Mouse (Mus musculus): ENCODE measurements around the gene Gpr61.

DNA sequence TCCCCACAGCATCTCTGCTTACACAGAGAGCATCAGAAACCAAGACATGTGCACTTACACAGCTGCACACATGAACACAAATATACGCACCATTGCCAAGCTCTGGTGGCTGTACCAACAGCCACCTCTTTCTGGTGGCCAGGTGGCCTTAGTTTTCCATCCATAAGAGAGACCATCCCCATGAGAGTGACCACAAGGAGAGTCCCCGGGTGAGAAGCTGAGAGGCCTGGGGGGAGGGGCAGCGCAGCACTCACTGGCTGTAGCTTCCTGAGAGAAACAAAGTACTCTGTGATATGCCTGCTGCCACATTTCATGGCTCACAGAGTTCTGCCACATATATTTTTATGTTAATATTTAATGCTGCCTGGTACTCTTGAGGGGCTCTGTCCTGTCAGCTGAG lies 14.5 kb upstream of the Gpr61 start:
- TF ChIP-seq CTCF (IDR thresholded peaks at IDR 0.05; ENCODE audit: low read depth) (no peak), EP300 (IDR thresholded peaks at IDR 0.05; ENCODE audit: low read depth) (no peak)
